Mouse (Mus musculus) embryonic facial prominence, embryonic 13.5 days (tissue): ENCODE data around the gene Cd81. TPM values are rescaled to one million over a fixed set of nuclear protein-coding genes. Genes with fewer than 3 reads are reported as not detected.

Source experiments
- ATAC-seq: fragments of 200-750 bp; cut with Nextera tagmentation; 2 replicates; pipeline ENCODE4 v1.8.0; 2017; ENCODE audit warnings: low read depth; ENCODE audit not compliant: insufficient number of reproducible peaks, insufficient read depth, low FRiP score, low TSS enrichment
- H3K27ac ChIP-seq: fragments of 300-500 bp; sonication (generic); 2 replicates; pipeline ENCODE4 v1.5.1; 2015; ENCODE audit warnings: moderate library complexity, mild to moderate bottlenecking, inconsistent platforms
- H3K27me3 ChIP-seq: fragments of 300-500 bp; sonication (generic); 2 replicates; pipeline ENCODE4 v1.6.1; 2015; ENCODE audit warnings: mild to moderate bottlenecking, inconsistent platforms
- H3K36me3 ChIP-seq: fragments of 300-500 bp; sonication (generic); 2 replicates; pipeline ENCODE4 v1.6.1; 2015; ENCODE audit warnings: mild to moderate bottlenecking, inconsistent platforms
- H3K4me1 ChIP-seq: fragments of 300-500 bp; sonication (generic); 2 replicates; pipeline ENCODE4 v1.6.1; 2015; ENCODE audit warnings: inconsistent platforms
- H3K4me2 ChIP-seq: fragments of 300-500 bp; sonication (generic); 2 replicates; pipeline ENCODE4 v1.6.1; 2015; ENCODE audit warnings: moderate library complexity, mild to moderate bottlenecking, inconsistent platforms
- H3K4me3 ChIP-seq: fragments of 300-500 bp; sonication (generic); 2 replicates; pipeline ENCODE4 v1.5.1; 2015; ENCODE audit warnings: mild to moderate bottlenecking, inconsistent platforms
- H3K9ac ChIP-seq: fragments of 300-500 bp; sonication (generic); 2 replicates; pipeline ENCODE4 v1.6.1; 2015; ENCODE audit warnings: mild to moderate bottlenecking, inconsistent platforms
- H3K9me3 ChIP-seq: fragments of 300-500 bp; sonication (generic); 2 replicates; pipeline ENCODE4 v1.6.1; 2016; ENCODE audit warnings: inconsistent platforms
- WGBS: fragments of 180-500 bp; shearing (Covaris S2); methylation state at CpG from one replicate; pipeline ENCODE4 v1.1.7; 2015; ENCODE audit warnings: mixed read lengths; 5-methylcytosine and 5-hydroxymethylcytosine counted together
- polyA plus RNA-seq: library from polyadenylated mRNA; unstranded; fragments of >200 nt; fragmentation: Nextera tagmentation; extraction: Ambion mirVana; gene quantifications from 2 replicates; pipeline ENCODE4 v1.2.1, GENCODE M21; 2015

Gene Cd81
- polyA plus RNA-seq, 1 experiment from 2014 or later: 407 TPM

DNA sequence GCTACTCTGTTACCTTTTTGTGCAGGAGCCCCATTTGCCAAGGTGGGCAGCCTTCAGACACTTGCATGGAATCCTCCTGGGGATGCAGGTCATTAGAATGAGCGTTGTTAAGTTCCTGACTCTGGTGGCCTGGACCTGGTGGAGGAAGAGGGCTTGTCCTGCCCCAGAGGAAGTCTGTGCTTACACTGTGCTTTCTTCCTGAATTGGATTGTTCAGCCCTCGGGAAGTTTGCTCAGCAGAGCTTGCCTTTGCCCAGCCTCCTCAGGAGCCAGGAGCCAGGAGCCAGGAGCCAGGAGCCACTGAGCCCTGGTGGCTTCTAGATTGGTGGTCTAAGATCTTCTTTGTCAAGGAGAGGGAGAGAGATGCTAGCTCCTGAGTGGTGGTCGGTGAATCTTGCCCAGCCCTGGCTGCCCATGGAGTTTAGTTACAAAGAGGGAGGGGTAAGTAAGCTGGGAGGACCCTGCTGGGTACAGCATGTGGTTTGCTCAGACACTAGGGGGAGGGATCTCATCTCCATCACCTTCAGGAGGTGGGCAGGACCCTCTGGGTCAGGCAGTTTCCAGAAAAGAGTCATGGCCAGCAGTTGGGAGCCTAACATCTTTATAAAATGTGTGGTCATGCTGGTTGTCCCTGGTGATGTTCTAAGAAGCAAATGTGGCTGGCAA, 56.6 kb downstream of the Cd81 start:
- Histone ChIP-seq H3K4me3 (no peak overlapping the region), H3K4me1 (peaks cover 11% of the 10 kb centered on the region), H3K9ac (no peak overlapping the region), H3K4me2 (no peak overlapping the region), H3K27me3 (peaks cover 69% of the 10 kb centered on the region), H3K36me3 (no peaks in the 10 kb centered on the region), H3K27ac (no peak overlapping the region), H3K9me3 (no peaks in the 10 kb centered on the region)
- 25% methylated on average over 3 of the region's 3 CpGs for WGBS
- ATAC-seq: no peak

DNA sequence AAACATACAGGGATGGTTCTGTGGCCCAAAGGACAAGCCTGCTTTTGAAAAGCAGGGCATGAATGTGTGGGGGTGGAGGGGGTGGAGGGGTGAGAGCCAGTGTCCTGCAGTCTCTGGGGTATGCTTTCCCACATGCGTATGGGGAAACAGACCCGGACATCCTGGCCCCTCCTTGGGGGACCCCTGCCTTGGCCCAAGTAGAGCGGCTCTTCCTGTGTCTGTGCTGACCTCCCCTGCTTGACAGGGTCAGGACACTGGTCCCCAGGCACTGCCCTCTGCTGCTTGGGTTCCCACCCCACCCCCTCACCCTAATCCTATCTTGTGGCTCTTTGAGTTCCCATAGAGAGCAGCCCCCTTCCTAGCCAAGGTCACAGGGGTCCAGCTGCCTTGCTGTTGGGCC, 57.2 kb downstream of the Cd81 start:
- peaks cover 63% of the 10 kb centered on the region for H3K27me3 ChIP-seq
- H3K4me3 ChIP-seq: no peak overlapping the region
- no peak overlapping the region for H3K27ac ChIP-seq
- H3K4me1 ChIP-seq: peaks cover 11% of the 10 kb centered on the region
- ATAC-seq: no peak
- WGBS: 61% methylated on average over 3 of the region's 3 CpGs
- no peak overlapping the region for H3K9ac ChIP-seq
- no peak overlapping the region for H3K4me2 ChIP-seq
- no peaks in the 10 kb centered on the region for H3K36me3 ChIP-seq
- no peaks in the 10 kb centered on the region for H3K9me3 ChIP-seq

- ATAC-seq: no peak
- Histone ChIP-seq H3K4me1 (peaks cover 11% of the 10 kb centered on the region), H3K4me2 (no peak overlapping the region), H3K9ac (no peak overlapping the region), H3K9me3 (no peaks in the 10 kb centered on the region), H3K36me3 (no peaks in the 10 kb centered on the region), H3K4me3 (no peak overlapping the region), H3K27me3 (peaks cover 52% of the 10 kb centered on the region), H3K27ac (no peak overlapping the region)
- WGBS: 78% methylated on average over 1 of the region's 1 CpGs
Measured at GRCm38 (mm10) chr7:143110803-143111202, 58.3 kb downstream of the Cd81 start.

DNA sequence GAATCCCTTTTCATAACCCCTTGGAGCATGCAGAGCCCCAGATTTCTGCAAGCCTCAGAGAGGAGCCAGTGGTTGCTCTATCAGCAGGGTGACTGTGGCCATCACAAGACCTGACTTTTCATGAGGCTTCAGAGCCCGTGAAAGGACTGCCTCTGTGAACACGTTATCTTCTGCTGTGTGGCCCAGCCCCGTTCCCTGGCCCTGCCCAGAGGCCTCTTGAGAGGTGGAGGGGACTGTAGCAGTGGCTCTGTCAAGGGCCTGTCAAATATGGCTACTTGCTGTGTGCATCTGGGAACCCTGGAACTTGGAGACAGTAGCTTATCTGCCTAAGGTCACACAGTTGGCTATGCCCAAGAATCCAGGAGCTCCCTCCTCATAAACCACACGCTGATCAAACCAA, 59.2 kb downstream of the Cd81 start:
- H3K4me1 ChIP-seq: peaks cover 10% of the 10 kb centered on the region
- H3K27ac ChIP-seq: no peak overlapping the region
- H3K4me2 ChIP-seq: no peak overlapping the region
- peaks cover 43% of the 10 kb centered on the region for H3K27me3 ChIP-seq
- no peak for ATAC-seq
- H3K9me3 ChIP-seq: no peaks in the 10 kb centered on the region
- H3K4me3 ChIP-seq: no peak overlapping the region
- no peaks in the 10 kb centered on the region for H3K36me3 ChIP-seq
- WGBS: 54% methylated on average over 4 of the region's 4 CpGs
- no peak overlapping the region for H3K9ac ChIP-seq

- no peak overlapping the region for H3K27ac ChIP-seq
- no peak overlapping the region for H3K4me3 ChIP-seq
- H3K36me3 ChIP-seq: no peaks in the 10 kb centered on the region
- no peaks in the 10 kb centered on the region for H3K9me3 ChIP-seq
- 31% methylated on average over 1 of the region's 1 CpGs for WGBS
- H3K27me3 ChIP-seq: peaks cover 36% of the 10 kb centered on the region
- H3K9ac ChIP-seq: no peak overlapping the region
- no peak overlapping the region for H3K4me2 ChIP-seq
- ATAC-seq: no peak
- H3K4me1 ChIP-seq: peaks cover 3% of the 10 kb centered on the region
Measured at GRCm38 (mm10) chr7:143112395-143112794, 59.9 kb downstream of the Cd81 start.

DNA sequence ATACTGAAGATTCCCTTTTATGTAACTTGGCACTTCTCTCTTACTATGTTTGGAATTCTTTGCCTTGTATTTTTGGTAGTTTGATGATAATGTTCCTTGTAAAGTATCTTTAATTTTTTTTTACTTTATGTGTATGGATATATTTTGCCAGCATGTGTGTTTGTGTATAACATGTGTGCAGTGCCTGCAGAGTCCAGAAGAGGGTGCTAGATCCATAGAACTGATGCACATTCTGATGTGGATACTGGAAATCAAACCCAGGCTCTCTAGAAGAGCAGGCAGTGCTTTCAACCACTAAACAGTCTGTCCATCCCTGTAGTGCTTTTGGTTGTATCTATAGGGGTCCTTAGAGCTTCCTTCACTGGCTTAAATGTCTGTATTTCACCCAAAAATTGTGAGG, 62.2 kb downstream of the Cd81 start:
- Histone ChIP-seq H3K4me2 (no peak overlapping the region), H3K9me3 (no peaks in the 10 kb centered on the region), H3K4me3 (no peak overlapping the region), H3K36me3 (no peaks in the 10 kb centered on the region), H3K9ac (no peak overlapping the region), H3K4me1 (peaks cover 8% of the 10 kb centered on the region), H3K27me3 (peaks cover 12% of the 10 kb centered on the region), H3K27ac (no peak overlapping the region)
- no peak for ATAC-seq

GRCm38 (mm10) chr7:143116521-143116920, 64.0 kb downstream of the Cd81 start:
- H3K9ac ChIP-seq: no peak overlapping the region
- no peak overlapping the region for H3K27ac ChIP-seq
- ATAC-seq: no peak
- 80% methylated on average over 5 of the region's 5 CpGs for WGBS
- H3K27me3 ChIP-seq: no peaks in the 10 kb centered on the region
- H3K36me3 ChIP-seq: no peaks in the 10 kb centered on the region
- no peak overlapping the region for H3K4me3 ChIP-seq
- H3K9me3 ChIP-seq: no peaks in the 10 kb centered on the region
- H3K4me1 ChIP-seq: peaks cover 15% of the 10 kb centered on the region
- H3K4me2 ChIP-seq: no peak overlapping the region

Other genes with a start within 250 kb of the Cd81 start
- gene Th, start 121.6 kb upstream of the Cd81 start, polyA plus RNA-seq: 0.32 and 0.78 TPM in 2 replicates
- gene Ascl2, start 83.5 kb upstream of the Cd81 start, polyA plus RNA-seq: 0.41 and 1.3 TPM in 2 replicates
- 2.6 and 2.8 TPM in 2 replicates for gene Tspan32, start 47.7 kb upstream of the Cd81 start, polyA plus RNA-seq
- gene Tssc4, start 16.5 kb downstream of the Cd81 start, polyA plus RNA-seq: 98.8 and 105 TPM in 2 replicates
- gene Trpm5, start 41.9 kb downstream of the Cd81 start, polyA plus RNA-seq: 7.7 and 9.8 TPM in 2 replicates
- 0.69 and 0.84 TPM in 2 replicates for gene Kcnq1, start 53.6 kb downstream of the Cd81 start, polyA plus RNA-seq